8 mouse cellular contexts compared by ENCODE assay signal in genomic region chr1:178529512-178530300, GRCm38 (mm10). TPM values are rescaled to one million over a fixed set of nuclear protein-coding genes. Genes with fewer than 3 reads are reported as not detected.
A peak's percentile ranks its signal among the peaks of the same experiment; 100 is the strongest.
DNase-seq lines count a peak whose midpoint lies in the region; ATAC-seq and TF ChIP-seq lines count a peak whose summit lies in the region.

No protein-coding gene starts in this region.

- peak; percentile 21; the same call in 1 of the 2 replicates for TF ChIP-seq CTCF in lung, embryonic 14.5 days (IDR thresholded peaks at IDR 0.05; ENCODE audit: low read depth)
- peak; percentile 39 for TF ChIP-seq CTCF in kidney, postnatal 0 days (IDR thresholded peaks at IDR 0.05; ENCODE audit: low read depth)
- no peak for TF ChIP-seq CTCF in liver, postnatal 0 days (IDR thresholded peaks at IDR 0.05; ENCODE audit: low read depth)

- no peaks in the 10 kb centered on the region for H3K36me3 ChIP-seq in lung, embryonic 14.5 days (ENCODE audit: insufficient read depth)
- no peaks in the 10 kb centered on the region for H3K36me3 ChIP-seq in forebrain, embryonic 16.5 days (ENCODE audit: control insufficient read depth, insufficient read depth)
- H3K36me3 ChIP-seq in kidney, postnatal 0 days (ENCODE audit: insufficient read depth, low read length) = no peaks in the 10 kb centered on the region
- H3K36me3 ChIP-seq in liver, postnatal 0 days (replicated peaks; ENCODE audit: insufficient read depth, low read length) = no peaks in the 10 kb centered on the region

- peaks cover 15% of the 10 kb centered on the region for H3K27me3 ChIP-seq in lung, embryonic 14.5 days (ENCODE audit: insufficient read depth, low read length)
- peaks cover 9% of the 10 kb centered on the region; the same call in 1 of the 2 replicates for H3K27me3 ChIP-seq in forebrain, embryonic 16.5 days (replicated peaks; ENCODE audit: control insufficient read depth, insufficient read depth, low read length)
- peaks cover 5% of the 10 kb centered on the region for H3K27me3 ChIP-seq in kidney, postnatal 0 days (ENCODE audit: insufficient read depth, low read length)
- H3K27me3 ChIP-seq in liver, postnatal 0 days (ENCODE audit: insufficient read depth, low read length) = peaks cover 61% of the 10 kb centered on the region

- H3K4me1 ChIP-seq in lung, embryonic 14.5 days (ENCODE audit: insufficient read depth) = peaks cover 7% of the 10 kb centered on the region; the same call in 1 of the 2 replicates
- H3K4me1 ChIP-seq in forebrain, embryonic 16.5 days (replicated peaks; ENCODE audit: control insufficient read depth, insufficient read depth, low read length) = peaks cover 24% of the 10 kb centered on the region
- H3K4me1 ChIP-seq in kidney, postnatal 0 days (replicated peaks; ENCODE audit: insufficient read depth, low read length) = peaks cover 16% of the 10 kb centered on the region
- H3K4me1 ChIP-seq in liver, postnatal 0 days (ENCODE audit: insufficient read depth) = peaks cover 26% of the 10 kb centered on the region

- H3K27ac ChIP-seq in lung, embryonic 14.5 days (ENCODE audit: low read depth) = no peak overlapping the region
- peak overlapping the region; percentile 26 for H3K27ac ChIP-seq in forebrain, embryonic 16.5 days (ENCODE audit: low read length)
- H3K27ac ChIP-seq in kidney, postnatal 0 days = peak overlapping the region; percentile 78; the same call in 1 of the 2 replicates
- H3K27ac ChIP-seq in liver, postnatal 0 days (ENCODE audit: low read depth) = no peak overlapping the region

- H3K9me3 ChIP-seq in lung, embryonic 14.5 days (ENCODE audit: low read depth, low read length) = no peaks in the 10 kb centered on the region
- H3K9me3 ChIP-seq in forebrain, embryonic 16.5 days (ENCODE audit: control insufficient read depth, low read length) = no peaks in the 10 kb centered on the region
- no peaks in the 10 kb centered on the region for H3K9me3 ChIP-seq in kidney, postnatal 0 days (replicated peaks; ENCODE audit: low read length)
- H3K9me3 ChIP-seq in liver, postnatal 0 days (ENCODE audit: low read length) = no peaks in the 10 kb centered on the region

- H3K4me2 ChIP-seq in lung, embryonic 14.5 days = peak overlapping the region; percentile 100
- peak overlapping the region; percentile 93 for H3K4me2 ChIP-seq in forebrain, embryonic 16.5 days (ENCODE audit: low read length)
- peak overlapping the region; percentile 100 for H3K4me2 ChIP-seq in kidney, postnatal 0 days (ENCODE audit: low read length)
- H3K4me2 ChIP-seq in liver, postnatal 0 days (ENCODE audit: low read depth, low read length) = peak overlapping the region; percentile 88

- peak overlapping the region; percentile 62 for H3K9ac ChIP-seq in lung, embryonic 14.5 days
- peak overlapping the region; percentile 68 for H3K9ac ChIP-seq in forebrain, embryonic 16.5 days (replicated peaks; ENCODE audit: low read depth, low read length)
- peak overlapping the region; percentile 62 for H3K9ac ChIP-seq in kidney, postnatal 0 days (ENCODE audit: low read depth, low read length)
- H3K9ac ChIP-seq in liver, postnatal 0 days (replicated peaks) = no peak overlapping the region

- under 1% methylated on average over 38 of the region's 38 CpGs for WGBS in lung, embryonic 14.5 days
- under 1% methylated on average over 37 of the region's 38 CpGs for WGBS in forebrain, embryonic 16.5 days
- 1% methylated on average over 38 of the region's 38 CpGs for WGBS in kidney, postnatal 0 days
- 1% methylated on average over 38 of the region's 38 CpGs for WGBS in liver, postnatal 0 days (ENCODE audit: insufficient replicate concordance)

- peak overlapping the region; percentile 60 for H3K4me3 ChIP-seq in lung, embryonic 14.5 days (ENCODE audit: low read depth, low read length)
- peak overlapping the region; percentile 74 for H3K4me3 ChIP-seq in forebrain, embryonic 16.5 days (replicated peaks; ENCODE audit: low read length)
- peak overlapping the region; percentile 71 for H3K4me3 ChIP-seq in kidney, postnatal 0 days (replicated peaks; ENCODE audit: low read depth, low read length)
- H3K4me3 ChIP-seq in liver, postnatal 0 days (ENCODE audit: low read depth, low read length) = peak overlapping the region; percentile 55

- ATAC-seq in lung, embryonic 14.5 days (ENCODE audit: insufficient read depth) = peak; percentile 4; the same call in 1 of the 2 replicates
- ATAC-seq in forebrain, embryonic 16.5 days = 0 out of 2 replicates have a peak, but pooled peaks have one; percentile 5
- ATAC-seq in kidney, postnatal 0 days (replicated peaks; ENCODE audit: low FRiP score, low read depth) = 0 out of 2 replicates have a peak, but pooled peaks have one; percentile 0
- no peak for ATAC-seq in liver, postnatal 0 days
- no peak for ATAC-seq in monocyte, adult 5-6 weeks (replicated peaks; ENCODE audit: insufficient number of reproducible peaks, low FRiP score, low TSS enrichment, poor library complexity, severe bottlenecking)

- DNase-seq in lung, embryonic 14.5 days = peak; percentile 52
- no peak for DNase-seq in lung, postnatal 25 days (ENCODE audit: low spot score)
- DNase-seq in cerebellum, adult 11 months = peak; percentile 29
- DNase-seq in kidney, postnatal 0 days (ENCODE audit: low spot score) = peak; percentile 58
- peak; percentile 16 for DNase-seq in liver, postnatal 0 days
- DNase-seq in right cerebral cortex, postnatal 25 days = peak; percentile 50

- no peak for TF ChIP-seq EP300 in liver, postnatal 0 days (IDR thresholded peaks at IDR 0.05; ENCODE audit: low read depth)

RNA-seq across cellular contexts. Expression of gene Kif26b, which starts 0.8 kb away (rescaled TPM):
- polyA plus RNA-seq in lung, embryonic 14.5 days (2014; fragmentation: Nextera tagmentation; extraction: Ambion mirVana) = 1.5 and 2.2 TPM in 2 replicates
- polyA plus RNA-seq in forebrain, embryonic 16.5 days (2015; fragmentation: Nextera tagmentation; extraction: Ambion mirVana) = 4.7 and 5.3 TPM in 2 replicates
- polyA plus RNA-seq in kidney, postnatal 0 days (2015; fragmentation: Nextera tagmentation; extraction: Ambion mirVana) = 6.4 and 6.9 TPM in 2 replicates
- polyA plus RNA-seq in liver, postnatal 0 days (2015; fragmentation: Nextera tagmentation; extraction: Ambion mirVana) = 0.02 TPM in 1 of 2 replicates, not detected in the other
- not detected in 3 replicates for total RNA-seq in monocyte, adult 5-6 weeks (2017)

Comparison
In these comparisons a context has a peak if more than half of its experiments do, and no peak if none do; other contexts are left out.
1. ATAC-seq: peak in lung, embryonic 14.5 days (single experiment), forebrain, embryonic 16.5 days (single experiment) and kidney, postnatal 0 days (single experiment); none in liver, postnatal 0 days (single experiment) and monocyte, adult 5-6 weeks (single experiment).
2. H3K27ac ChIP-seq: peak in forebrain, embryonic 16.5 days (single experiment) and kidney, postnatal 0 days (single experiment); none in lung, embryonic 14.5 days (single experiment) and liver, postnatal 0 days (single experiment).
3. Peak in every context shown above with its lines, with median percentiles within 50 percentile points of each other: H3K4me2 ChIP-seq and H3K4me3 ChIP-seq.